Mouse (Mus musculus): ENCODE measurements at regions not wholly inside any gene's neighbourhood (a gene's known extent, or its start where the extent isn't known, plus 50 kb on each side); places are given as distances from the start of the nearest gene placed in this dataset.

GRCm38 (mm10) chrX:47726285-47726684 lies 166.5 kb downstream of the Smarca1 start:
- DNase-seq, result no peak

DNA sequence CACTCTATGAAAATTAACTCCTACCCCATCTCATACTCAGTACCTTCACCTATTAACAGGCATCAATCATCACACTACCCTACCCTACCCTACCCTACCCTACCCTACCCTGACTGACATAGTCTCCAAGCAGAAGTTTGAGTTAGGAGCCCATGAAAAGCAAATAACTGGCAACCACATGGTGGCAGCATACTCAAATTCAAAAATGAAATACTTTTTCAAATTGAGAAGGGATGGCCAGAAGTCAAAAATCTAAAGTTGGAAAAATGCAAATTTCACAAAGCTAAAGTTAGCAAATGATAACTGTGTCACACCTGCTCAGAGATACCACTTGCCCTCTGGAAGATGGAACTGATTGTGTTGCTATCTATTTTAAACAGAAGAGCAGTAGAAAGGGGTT lies 189.7 kb downstream of the Smarca1 start:
- peak in 1 of 2 experiments; percentile 2 for DNase-seq

- no peak for DNase-seq
Observed at GRCm38 (mm10) chrX:47668778-47669177, 224.0 kb downstream of the Smarca1 start.

DNA sequence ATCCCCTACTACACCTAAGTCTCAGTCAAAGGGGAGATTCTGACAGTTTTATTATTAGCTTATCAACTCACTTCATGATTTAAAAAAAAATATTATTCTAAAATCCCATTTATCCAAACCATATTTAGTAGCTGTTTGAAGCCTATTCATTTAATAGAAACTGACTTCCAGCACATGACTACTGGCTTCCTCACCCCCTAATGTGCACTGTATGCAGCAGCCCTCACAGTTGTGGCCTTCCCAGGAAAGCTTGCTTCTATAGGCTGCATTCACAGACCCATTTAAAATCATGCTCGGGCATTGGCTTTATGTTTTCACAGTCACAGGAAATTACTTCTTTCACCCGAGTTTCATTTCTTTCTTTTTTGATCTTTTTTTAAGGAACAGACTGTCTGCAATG lies 246.3 kb downstream of the Smarca1 start:
- DNase-seq, result no peak

- no peak for DNase-seq
Observed at GRCm38 (mm10) chrX:47641191-47641590, 251.6 kb downstream of the Smarca1 start.

DNA sequence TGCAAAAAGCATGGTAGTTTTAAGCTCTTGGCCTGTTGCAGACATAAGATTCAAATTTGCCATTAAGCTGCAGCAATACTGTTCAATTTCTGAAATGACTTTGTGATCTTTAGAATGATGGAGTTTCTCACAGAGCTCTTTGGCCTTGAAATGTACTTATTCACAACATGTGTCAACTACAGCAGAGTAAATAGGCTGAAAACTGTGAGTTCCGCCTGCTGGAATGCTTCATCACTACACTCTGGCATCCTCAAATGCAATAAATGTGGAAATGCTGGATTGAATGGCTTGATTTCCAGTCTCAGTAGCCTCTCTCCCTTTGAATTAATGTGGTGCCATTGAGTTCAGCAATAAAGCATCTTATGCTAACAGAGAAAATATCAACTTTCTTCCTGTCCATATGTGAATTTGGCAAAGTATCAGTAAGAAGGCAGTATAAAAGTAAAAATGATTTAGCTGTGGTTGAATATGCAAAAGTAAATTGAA lies 253.9 kb downstream of the Smarca1 start:
- no peak for DNase-seq

DNA sequence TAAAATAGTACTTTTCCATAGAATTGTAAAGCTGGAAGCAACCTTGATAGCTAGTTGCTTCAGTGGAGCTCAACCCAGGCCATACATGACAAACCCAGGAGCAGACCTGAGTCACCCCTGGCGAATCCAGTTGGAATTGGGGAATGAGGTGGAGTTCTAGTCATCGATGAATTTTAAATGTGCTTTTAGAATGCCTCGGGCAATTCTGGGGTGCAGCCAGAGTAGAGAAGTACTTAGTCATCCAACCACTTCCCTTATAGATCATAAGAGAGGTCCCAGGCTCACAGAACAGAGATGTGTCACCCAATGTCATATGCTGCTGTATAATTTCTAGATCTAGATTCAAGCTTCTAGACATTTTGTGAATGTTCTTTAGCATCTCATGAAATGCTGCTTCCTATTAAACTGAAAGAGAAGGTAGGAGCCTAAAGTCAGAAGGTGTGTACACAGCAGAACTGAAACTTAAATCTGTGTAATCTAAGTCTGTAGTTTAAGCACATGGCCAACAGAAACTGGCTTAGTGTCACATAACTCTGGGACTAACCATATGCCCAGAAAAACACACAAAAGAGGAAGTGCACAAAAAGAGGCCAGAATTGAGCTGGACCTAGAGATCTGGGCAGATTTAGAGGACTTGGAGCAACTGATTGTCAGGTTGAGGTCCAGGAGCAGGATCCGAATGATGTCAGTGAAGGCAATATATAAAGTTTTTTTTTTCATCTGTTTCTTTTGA lies 269.7 kb downstream of the Smarca1 start:
- no peak for DNase-seq

GRCm38 (mm10) chrX:47612364-47612763 lies 280.4 kb downstream of the Smarca1 start:
- DNase-seq, result no peak

All from heart, adult 18-20 months (tissue).